9 mouse cellular contexts compared by ENCODE assay signal in genomic region chr19:23967156-23967555, GRCm38 (mm10).
A peak's percentile ranks its signal among the peaks of the same experiment; 100 is the strongest.
DNase-seq lines count a peak whose midpoint lies in the region; ATAC-seq and TF ChIP-seq lines count a peak whose summit lies in the region.
"Had no signal": no experiment of that assay in that cellular context is flagged by ENCODE, and none has a peak within 500 bp of the region (broad histone marks: within the 10 kb centered on the region; RNA-seq: fewer than 3 reads in every experiment).

No protein-coding gene starts in this region.

- no peak for TF ChIP-seq POLR2A in embryonic fibroblast, embryonic 13.5 days (IDR thresholded peaks at IDR 0.05; ENCODE audit: low read depth, low read length)

- no peak overlapping the region for H3K9ac ChIP-seq in hindbrain, embryonic 12.5 days
- no peak overlapping the region for H3K9ac ChIP-seq in midbrain, embryonic 16.5 days (ENCODE audit: low read depth, low read length)

- H3K4me1 ChIP-seq in embryonic fibroblast, embryonic 13.5 days (ENCODE audit: control insufficient read depth, insufficient read depth, low read length): 0 out of 2 replicates have a peak, but pooled peaks cover 4% of the 10 kb centered on the region
- H3K4me1 ChIP-seq in hindbrain, embryonic 12.5 days: no peaks in the 10 kb centered on the region
- H3K4me1 ChIP-seq in midbrain, embryonic 16.5 days (ENCODE audit: control insufficient read depth, insufficient read depth, low read length): no peaks in the 10 kb centered on the region
- no peaks in the 10 kb centered on the region for H3K4me1 ChIP-seq in hindbrain, embryonic 10.5 days (replicated peaks)

- no peak overlapping the region for H3K4me3 ChIP-seq in embryonic fibroblast, embryonic 13.5 days (ENCODE audit: insufficient read depth, low read length)
- no peak overlapping the region for H3K4me3 ChIP-seq in hindbrain, embryonic 12.5 days
- no peak overlapping the region for H3K4me3 ChIP-seq in midbrain, embryonic 16.5 days (ENCODE audit: low read depth, low read length)
- H3K4me3 ChIP-seq in hindbrain, embryonic 10.5 days: no peak overlapping the region

- ATAC-seq in hindbrain, embryonic 12.5 days (ENCODE audit: low FRiP score): no peak
- no peak for ATAC-seq in midbrain, embryonic 16.5 days

- H3K4me2 ChIP-seq in hindbrain, embryonic 12.5 days (replicated peaks): no peak overlapping the region
- no peak overlapping the region for H3K4me2 ChIP-seq in midbrain, embryonic 16.5 days (ENCODE audit: low read length)

- no peak for TF ChIP-seq CTCF in embryonic fibroblast, embryonic 13.5 days (IDR thresholded peaks at IDR 0.05; ENCODE audit: borderline replicate concordance, insufficient read depth, low read length)

- H3K27ac ChIP-seq in embryonic fibroblast, embryonic 13.5 days (ENCODE audit: insufficient read depth, low read length): 0 out of 2 replicates have a peak overlapping the region, but pooled peaks have one; percentile 5
- no peak overlapping the region for H3K27ac ChIP-seq in hindbrain, embryonic 12.5 days
- H3K27ac ChIP-seq in midbrain, embryonic 16.5 days (ENCODE audit: low read length): no peak overlapping the region
- no peak overlapping the region for H3K27ac ChIP-seq in hindbrain, embryonic 10.5 days
- H3K27ac ChIP-seq: kidney, postnatal 0 days had no signal

- intact Hi-C loops in heart, postnatal 25 days (cut with DNase I): loop anchor here (10.0 kb wide), 1 partner anchor 422 kb away; no protein-coding TSS in a partner anchor

- no peaks in the 10 kb centered on the region for H3K9me3 ChIP-seq in hindbrain, embryonic 12.5 days (replicated peaks)
- H3K9me3 ChIP-seq in midbrain, embryonic 16.5 days (replicated peaks; ENCODE audit: control insufficient read depth, low read length, poor library complexity, severe bottlenecking): no peaks in the 10 kb centered on the region
- no peaks in the 10 kb centered on the region for H3K9me3 ChIP-seq in hindbrain, embryonic 10.5 days

- H3K27me3 ChIP-seq in hindbrain, embryonic 12.5 days: no peaks in the 10 kb centered on the region
- H3K27me3 ChIP-seq in midbrain, embryonic 16.5 days (ENCODE audit: control insufficient read depth, insufficient read depth, low read depth, low read length): no peaks in the 10 kb centered on the region
- no peaks in the 10 kb centered on the region for H3K27me3 ChIP-seq in hindbrain, embryonic 10.5 days (ENCODE audit: insufficient read depth, poor library complexity, severe bottlenecking)

- DNase-seq in 3134 (ENCODE audit: extremely low read depth, insufficient read length, low spot score) (peak; percentile 62), MN1 (ENCODE audit: low spot score) (peak; percentile 44)
- DNase-seq in heart, postnatal 25 days (ENCODE audit: low spot score): peak; percentile 65
- peak; percentile 34 for DNase-seq in right cerebral cortex, postnatal 14 days
- no peak for DNase-seq in hindbrain, embryonic 10.5 days (ENCODE audit: low spot score)

- H3K36me3 ChIP-seq in hindbrain, embryonic 12.5 days: no peaks in the 10 kb centered on the region
- H3K36me3 ChIP-seq in midbrain, embryonic 16.5 days (ENCODE audit: control insufficient read depth, insufficient read depth, low read length): no peaks in the 10 kb centered on the region
- H3K36me3 ChIP-seq in hindbrain, embryonic 10.5 days: no peaks in the 10 kb centered on the region

- 60% methylated on average over 2 of the region's 2 CpGs for WGBS in hindbrain, embryonic 12.5 days
- 40% methylated on average over 2 of the region's 2 CpGs for WGBS in midbrain, embryonic 16.5 days
- WGBS in hindbrain, embryonic 10.5 days: 69% methylated on average over 2 of the region's 2 CpGs
